Mouse (Mus musculus) neural tube, embryonic 15.5 days (tissue): Measurements from ENCODE around the gene Rbfox1. TPM values are rescaled to one million over a fixed set of nuclear protein-coding genes. Genes with fewer than 3 reads are reported as not detected.

ENCODE experiments used
- ATAC-seq: fragments of 200-750 bp; cut with Nextera tagmentation; 2 replicates; pipeline ENCODE4 v1.8.0; 2017; ENCODE audit warnings: mild to moderate bottlenecking, moderate TSS enrichment, moderate library complexity; ENCODE audit not compliant: low FRiP score
- H3K27ac ChIP-seq: fragments of 300-500 bp; sonication (generic); replicated peaks from 2 replicates; pipeline ENCODE4 v1.5.1; 2015; ENCODE audit warnings: mild to moderate bottlenecking, inconsistent platforms
- H3K27me3 ChIP-seq: fragments of 300-500 bp; sonication (generic); replicated peaks from 2 replicates; pipeline ENCODE4 v1.6.1; 2015; ENCODE audit warnings: inconsistent platforms
- H3K36me3 ChIP-seq: fragments of 300-500 bp; sonication (generic); 2 replicates; pipeline ENCODE4 v1.6.1; 2015; ENCODE audit warnings: inconsistent platforms
- H3K4me1 ChIP-seq: fragments of 300-500 bp; sonication (generic); 2 replicates; pipeline ENCODE4 v1.6.1; 2015; ENCODE audit warnings: inconsistent platforms
- H3K4me2 ChIP-seq: fragments of 300-500 bp; sonication (generic); 2 replicates; pipeline ENCODE4 v1.6.1; 2015; ENCODE audit warnings: inconsistent platforms, mild to moderate bottlenecking, moderate library complexity
- H3K4me3 ChIP-seq: fragments of 300-500 bp; sonication (generic); replicated peaks from 2 replicates; pipeline ENCODE4 v1.5.1; 2015; ENCODE audit warnings: mild to moderate bottlenecking, inconsistent platforms
- H3K9ac ChIP-seq: fragments of 300-500 bp; sonication (generic); replicated peaks from 2 replicates; pipeline ENCODE4 v1.6.1; 2015; ENCODE audit warnings: mild to moderate bottlenecking, inconsistent platforms
- H3K9me3 ChIP-seq: fragments of 300-500 bp; sonication (generic); replicated peaks from 2 replicates; pipeline ENCODE4 v1.6.1; 2016; ENCODE audit warnings: inconsistent platforms
- WGBS: fragments of 180-500 bp; shearing (Covaris S2); methylation state at CpG from one replicate; pipeline ENCODE4 v1.1.7; 2015; ENCODE audit warnings: mixed read lengths; 5-methylcytosine and 5-hydroxymethylcytosine counted together
- polyA plus RNA-seq: library from polyadenylated mRNA; unstranded; fragments of >200 nt; fragmentation: Nextera tagmentation; extraction: Ambion mirVana; gene quantifications from 2 replicates; pipeline ENCODE4 v1.2.1, GENCODE M21; 2015

Rbfox1 gene
- polyA plus RNA-seq, 1 experiment from 2014 or later = 351 TPM

DNA sequence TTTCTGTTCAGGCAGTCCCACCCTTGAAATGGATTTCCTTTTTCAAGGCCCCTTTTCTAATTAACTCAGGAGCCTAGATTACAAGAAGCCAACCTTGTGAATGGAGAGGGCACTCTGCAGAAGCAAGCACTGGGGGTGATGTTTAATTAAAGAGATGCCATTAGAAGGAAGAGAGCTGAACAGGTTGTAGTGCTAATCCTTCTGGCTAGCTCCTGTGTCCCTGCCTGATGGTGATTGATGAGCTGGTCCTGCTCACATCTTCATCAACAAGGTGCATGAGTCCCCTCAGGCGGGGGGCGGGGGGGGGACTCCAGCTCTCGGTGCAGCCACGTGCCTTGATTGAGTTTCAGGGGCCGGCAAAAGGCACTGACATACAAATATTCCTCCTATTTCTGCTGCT, 1312.8 kb downstream of the Rbfox1 start:
- Histone ChIP-seq H3K27me3 (no peaks in the 10 kb centered on the region), H3K9ac (no peak overlapping the region), H3K4me2 (no peak overlapping the region), H3K9me3 (no peaks in the 10 kb centered on the region), H3K27ac (peak overlapping the region; percentile 45; the same call in 1 of the 2 replicates), H3K4me3 (no peak overlapping the region), H3K4me1 (peaks cover 24% of the 10 kb centered on the region), H3K36me3 (no peaks in the 10 kb centered on the region)
- no peak for ATAC-seq
- WGBS = 75% methylated on average over 5 of the region's 5 CpGs

DNA sequence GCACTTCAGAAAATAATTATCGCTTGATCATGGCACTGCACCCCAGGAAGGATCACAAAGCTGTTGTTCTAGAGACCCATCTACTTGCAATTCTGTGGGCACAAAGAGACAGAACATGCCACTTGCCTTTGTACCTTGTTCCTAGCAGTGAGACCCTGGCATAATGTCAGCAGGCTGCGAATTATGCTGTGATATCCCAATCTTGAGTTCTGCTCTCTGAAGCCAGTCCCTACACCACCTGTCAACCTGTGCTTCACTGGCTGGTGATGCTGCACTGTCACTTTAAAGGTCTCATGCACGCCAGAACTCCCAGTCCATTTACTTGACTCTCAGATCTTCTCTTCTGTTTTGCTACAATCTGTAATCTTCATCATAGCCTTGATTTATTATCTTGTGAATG, 1315.1 kb downstream of the Rbfox1 start:
- Histone ChIP-seq H3K27me3 (no peaks in the 10 kb centered on the region), H3K9ac (no peak overlapping the region), H3K27ac (no peak overlapping the region), H3K4me3 (no peak overlapping the region), H3K4me1 (peaks cover 16% of the 10 kb centered on the region), H3K36me3 (no peaks in the 10 kb centered on the region), H3K9me3 (no peaks in the 10 kb centered on the region), H3K4me2 (no peak overlapping the region)
- ATAC-seq = no peak
- 90% methylated on average over 3 of the region's 3 CpGs for WGBS

DNA sequence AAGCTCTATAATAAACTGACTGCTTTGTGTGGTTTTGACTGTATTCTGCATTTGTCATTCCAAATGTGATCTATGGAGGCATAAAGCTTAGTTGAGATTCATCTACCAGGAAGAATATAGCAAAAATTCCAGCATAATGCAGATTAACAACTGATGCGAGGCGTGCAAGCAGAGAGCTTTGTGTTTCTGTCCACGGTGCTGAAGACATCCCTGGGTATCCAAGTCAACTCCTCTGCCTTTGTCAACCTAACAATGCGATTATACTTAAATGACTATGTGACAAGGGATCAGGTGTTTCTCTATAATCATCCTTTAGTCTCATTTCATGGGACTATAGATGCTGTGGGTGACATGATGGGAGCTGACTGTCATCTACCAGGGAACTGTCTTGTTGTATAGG, 1316.7 kb downstream of the Rbfox1 start:
- H3K27me3 ChIP-seq = no peaks in the 10 kb centered on the region
- H3K36me3 ChIP-seq = no peaks in the 10 kb centered on the region
- peaks cover 16% of the 10 kb centered on the region for H3K4me1 ChIP-seq
- no peak for ATAC-seq
- no peaks in the 10 kb centered on the region for H3K9me3 ChIP-seq
- peak overlapping the region; percentile 41 for H3K27ac ChIP-seq
- H3K4me3 ChIP-seq = no peak overlapping the region
- WGBS = 63% methylated on average over 4 of the region's 4 CpGs
- H3K9ac ChIP-seq = no peak overlapping the region
- no peak overlapping the region for H3K4me2 ChIP-seq

DNA sequence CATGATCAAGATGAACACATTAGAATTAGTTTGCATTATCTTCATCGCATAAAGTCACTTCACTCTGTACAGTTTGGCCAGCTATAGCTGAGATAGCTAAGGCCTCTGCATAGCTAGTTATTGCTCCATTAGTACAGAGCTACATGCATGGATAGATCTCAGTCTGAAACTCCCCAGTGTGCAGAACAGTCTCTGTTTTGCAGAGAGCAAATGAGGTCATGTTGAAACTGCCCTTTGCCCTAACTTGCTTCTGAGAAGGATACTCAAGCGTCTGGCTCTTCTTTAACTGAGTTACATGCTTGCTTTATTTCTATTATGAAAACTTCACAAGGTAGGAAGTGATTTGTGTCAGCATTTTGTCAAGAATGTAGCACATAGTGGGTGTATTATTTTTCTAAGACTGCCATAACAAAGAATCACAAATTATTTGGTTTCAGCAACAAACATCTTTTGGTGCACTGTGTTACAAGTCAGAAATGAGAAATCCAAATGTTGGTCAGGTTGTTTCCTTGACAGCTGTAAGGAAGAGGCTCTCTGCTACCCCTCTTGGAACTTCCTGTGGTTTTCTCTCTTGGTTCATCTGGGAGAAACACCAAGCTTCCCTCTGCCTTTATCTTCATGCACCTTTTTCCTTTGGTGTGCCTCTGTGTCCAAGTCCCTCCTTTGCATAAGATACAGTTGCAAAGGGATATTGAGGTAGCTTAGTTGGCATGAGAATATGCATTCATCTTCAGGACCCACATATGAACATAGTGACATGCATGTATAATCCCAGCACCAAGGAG, 1321.2 kb downstream of the Rbfox1 start:
- no peak overlapping the region for H3K4me3 ChIP-seq
- no peak overlapping the region for H3K4me2 ChIP-seq
- H3K27me3 ChIP-seq = no peaks in the 10 kb centered on the region
- no peak for ATAC-seq
- 74% methylated on average over 2 of the region's 2 CpGs for WGBS
- no peak overlapping the region for H3K27ac ChIP-seq
- 0 out of 2 replicates have a peak, but pooled peaks cover 7% of the 10 kb centered on the region for H3K4me1 ChIP-seq
- H3K9me3 ChIP-seq = no peaks in the 10 kb centered on the region
- H3K9ac ChIP-seq = no peak overlapping the region
- H3K36me3 ChIP-seq = no peaks in the 10 kb centered on the region

DNA sequence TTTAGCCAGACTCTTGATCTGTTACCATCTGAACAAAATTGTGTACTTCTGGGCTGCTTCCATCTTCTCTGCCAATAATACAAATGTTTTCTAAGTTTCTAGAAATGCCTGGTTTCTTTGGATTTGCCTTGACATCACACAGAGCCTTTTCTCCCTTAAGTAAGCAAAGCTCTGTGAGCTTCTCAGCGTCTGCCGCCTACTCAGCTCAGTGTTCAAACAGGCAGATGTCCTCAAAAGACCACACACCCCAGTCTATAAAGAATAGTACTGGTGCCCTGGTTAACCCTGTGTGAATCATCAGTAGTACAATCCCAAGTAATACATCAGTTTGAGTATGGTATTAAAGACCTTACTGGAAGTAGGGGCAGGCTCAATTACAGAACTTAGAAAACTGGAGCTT, 1322.4 kb downstream of the Rbfox1 start:
- Histone ChIP-seq H3K27me3 (no peaks in the 10 kb centered on the region), H3K4me1 (no peaks in the 10 kb centered on the region), H3K4me2 (no peak overlapping the region), H3K36me3 (no peaks in the 10 kb centered on the region), H3K4me3 (no peak overlapping the region), H3K9me3 (no peaks in the 10 kb centered on the region), H3K27ac (no peak overlapping the region), H3K9ac (no peak overlapping the region)
- 85% methylated on average over 2 of the region's 2 CpGs for WGBS
- no peak for ATAC-seq

DNA sequence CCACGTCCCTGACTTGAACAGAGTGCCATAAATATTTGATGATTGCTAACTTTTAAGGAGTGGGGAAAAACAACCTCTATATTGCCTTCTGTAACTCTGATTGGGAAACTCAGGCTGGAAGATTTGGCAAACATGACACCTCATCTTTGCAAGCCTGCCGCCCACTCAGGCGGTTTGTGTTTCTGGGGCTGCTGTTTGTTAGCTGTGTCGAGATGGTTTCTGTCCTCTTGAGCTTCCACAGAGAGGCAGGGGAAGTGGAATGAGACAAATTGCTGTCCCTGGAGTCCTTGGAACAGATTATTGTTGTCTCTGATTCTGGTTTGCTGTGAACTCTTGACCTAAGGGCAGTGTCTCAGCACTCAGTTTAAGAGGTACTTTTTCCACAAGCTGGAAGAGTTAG, 1327.6 kb downstream of the Rbfox1 start:
- ATAC-seq = no peak
- Histone ChIP-seq H3K9me3 (no peaks in the 10 kb centered on the region), H3K27me3 (no peaks in the 10 kb centered on the region), H3K4me3 (no peak overlapping the region), H3K4me2 (no peak overlapping the region), H3K27ac (no peak overlapping the region), H3K4me1 (peaks cover 25% of the 10 kb centered on the region), H3K36me3 (no peaks in the 10 kb centered on the region), H3K9ac (no peak overlapping the region)
- WGBS = 74% methylated on average over 4 of the region's 4 CpGs

DNA sequence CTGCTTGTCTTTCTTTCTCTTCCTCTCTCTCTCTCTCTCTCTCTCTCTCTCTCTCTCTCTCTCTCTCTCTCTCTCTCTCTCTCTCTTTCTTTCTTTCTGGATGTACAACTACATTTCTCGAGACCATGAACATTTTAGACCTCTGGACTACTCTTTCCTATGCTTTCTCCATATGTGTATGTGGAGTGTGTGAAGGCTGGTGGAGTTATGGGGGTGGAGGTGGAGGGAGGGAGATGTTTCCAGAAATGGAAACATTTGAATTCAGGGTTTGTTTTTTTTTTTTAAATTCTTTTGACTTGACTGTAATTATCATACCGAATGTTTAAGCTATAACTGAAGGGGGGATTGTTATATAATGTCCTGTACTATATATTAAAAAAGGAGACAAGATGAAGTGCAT, 1338.1 kb downstream of the Rbfox1 start:
- H3K9ac ChIP-seq = no peak overlapping the region
- H3K27me3 ChIP-seq = no peaks in the 10 kb centered on the region
- no peaks in the 10 kb centered on the region for H3K9me3 ChIP-seq
- H3K4me3 ChIP-seq = no peak overlapping the region
- H3K27ac ChIP-seq = no peak overlapping the region
- H3K4me1 ChIP-seq = peaks cover 8% of the 10 kb centered on the region
- 77% methylated on average over 2 of the region's 2 CpGs for WGBS
- no peak overlapping the region for H3K4me2 ChIP-seq
- no peak for ATAC-seq
- peaks cover 11% of the 10 kb centered on the region; the same call in 1 of the 2 replicates for H3K36me3 ChIP-seq

DNA sequence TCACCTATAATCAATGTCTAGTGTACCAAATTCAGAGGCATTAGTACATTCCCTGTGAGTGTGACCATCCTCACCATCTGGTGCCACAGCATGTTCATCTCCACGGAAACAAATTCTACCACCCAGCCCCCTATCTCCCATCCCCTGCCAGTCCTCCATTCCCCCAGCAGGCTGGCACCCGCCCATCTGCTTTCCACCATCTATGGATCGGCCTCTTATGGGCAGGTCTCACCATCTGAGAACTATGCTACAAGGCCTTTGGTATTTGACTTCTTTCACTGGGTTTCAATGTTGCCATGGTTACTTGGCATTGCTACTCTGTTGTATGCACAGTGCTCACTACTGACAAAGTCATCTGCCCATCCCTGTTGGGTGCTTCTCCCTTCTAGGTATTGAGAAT, 1340.8 kb downstream of the Rbfox1 start:
- peaks cover 11% of the 10 kb centered on the region; the same call in 1 of the 2 replicates for H3K36me3 ChIP-seq
- 0 out of 2 replicates have a peak, but pooled peaks have one; percentile 15 for ATAC-seq

DNA sequence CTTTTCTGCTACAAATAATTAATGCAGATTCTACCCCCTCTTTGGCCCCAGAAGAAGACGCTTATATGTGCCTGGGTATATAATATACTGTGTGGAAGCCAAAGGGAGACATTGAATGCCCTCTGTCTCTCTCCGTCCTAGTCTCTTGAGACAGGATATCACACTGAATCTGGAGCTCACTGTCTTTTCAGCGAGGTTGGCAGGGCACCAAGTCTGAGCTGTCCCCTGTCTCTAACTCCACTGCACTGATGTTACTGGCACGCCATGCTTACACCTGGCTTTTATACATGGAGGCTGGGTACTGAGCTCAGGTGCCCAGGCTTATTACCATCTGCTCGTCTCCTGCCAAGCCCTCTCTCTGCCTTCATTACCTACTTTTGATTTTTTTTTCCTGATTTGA, 1343.1 kb downstream of the Rbfox1 start:
- WGBS = 56% methylated on average over 5 of the region's 5 CpGs
- Histone ChIP-seq H3K9ac (no peak overlapping the region), H3K4me2 (no peak overlapping the region), H3K4me1 (no peaks in the 10 kb centered on the region), H3K9me3 (no peaks in the 10 kb centered on the region), H3K36me3 (peaks cover 11% of the 10 kb centered on the region; the same call in 1 of the 2 replicates), H3K4me3 (no peak overlapping the region), H3K27me3 (no peaks in the 10 kb centered on the region), H3K27ac (no peak overlapping the region)
- no peak for ATAC-seq

More for the DNA sequence above, 1340.8 kb downstream of the Rbfox1 start:
- H3K27ac ChIP-seq = no peak overlapping the region
- H3K9ac ChIP-seq = no peak overlapping the region
- H3K4me1 ChIP-seq = no peaks in the 10 kb centered on the region
- 46% methylated on average over 3 of the region's 3 CpGs for WGBS
- no peak overlapping the region for H3K4me3 ChIP-seq
- no peaks in the 10 kb centered on the region for H3K27me3 ChIP-seq
- H3K9me3 ChIP-seq = no peaks in the 10 kb centered on the region
- H3K4me2 ChIP-seq = no peak overlapping the region

DNA sequence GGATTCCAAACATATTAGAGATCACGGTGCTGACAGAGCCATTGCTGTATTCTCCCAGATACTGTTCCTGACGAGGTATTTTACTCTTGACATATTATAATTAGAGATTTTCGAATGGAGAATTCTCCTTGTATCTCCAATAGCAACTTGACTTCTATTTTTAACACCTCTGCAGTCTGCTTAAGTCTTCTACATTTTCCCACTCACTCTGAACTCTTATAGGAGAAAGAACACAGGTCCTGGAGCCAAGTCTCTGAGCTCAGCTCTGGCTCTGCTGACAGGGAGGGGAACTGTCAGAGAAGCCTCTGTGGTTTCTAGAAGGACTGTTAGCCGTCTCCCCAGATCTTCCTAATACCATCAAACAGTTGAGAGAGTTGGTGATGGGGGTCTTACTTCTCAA, 1344.1 kb downstream of the Rbfox1 start:
- WGBS = 72% methylated on average over 4 of the region's 4 CpGs
- no peak overlapping the region for H3K27ac ChIP-seq
- H3K27me3 ChIP-seq = no peaks in the 10 kb centered on the region
- no peak for ATAC-seq
- H3K9ac ChIP-seq = no peak overlapping the region
- no peaks in the 10 kb centered on the region for H3K4me1 ChIP-seq
- H3K4me3 ChIP-seq = no peak overlapping the region
- H3K36me3 ChIP-seq = peaks cover 10% of the 10 kb centered on the region; the same call in 1 of the 2 replicates
- no peak overlapping the region for H3K4me2 ChIP-seq
- no peaks in the 10 kb centered on the region for H3K9me3 ChIP-seq

DNA sequence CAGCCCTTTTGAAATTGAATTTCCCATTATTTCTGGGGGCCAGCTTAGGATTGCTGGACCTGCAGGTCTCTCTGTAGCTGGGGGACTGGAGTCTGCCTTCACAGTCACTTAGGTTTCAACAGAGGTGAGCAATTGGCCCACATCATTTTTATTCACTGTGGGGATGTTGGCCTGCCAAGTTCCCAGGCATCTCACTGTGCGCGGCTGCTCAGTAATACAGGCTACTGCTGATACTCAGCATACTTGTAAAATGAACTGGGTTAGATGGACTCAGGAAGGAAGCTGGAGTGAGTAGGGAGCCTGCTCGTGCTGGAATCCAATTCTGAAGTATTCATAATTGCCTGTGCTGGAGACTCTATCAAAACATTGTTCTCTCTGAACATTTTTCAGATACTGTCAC, 1356.5 kb downstream of the Rbfox1 start:
- Histone ChIP-seq H3K9me3 (no peaks in the 10 kb centered on the region), H3K27me3 (no peaks in the 10 kb centered on the region), H3K4me2 (no peak overlapping the region), H3K4me3 (no peak overlapping the region), H3K36me3 (no peaks in the 10 kb centered on the region), H3K4me1 (peaks cover 25% of the 10 kb centered on the region), H3K27ac (peak overlapping the region; percentile 52; the same call in 1 of the 2 replicates), H3K9ac (no peak overlapping the region)
- ATAC-seq = no peak
- WGBS = 50% methylated on average over 3 of the region's 3 CpGs

DNA sequence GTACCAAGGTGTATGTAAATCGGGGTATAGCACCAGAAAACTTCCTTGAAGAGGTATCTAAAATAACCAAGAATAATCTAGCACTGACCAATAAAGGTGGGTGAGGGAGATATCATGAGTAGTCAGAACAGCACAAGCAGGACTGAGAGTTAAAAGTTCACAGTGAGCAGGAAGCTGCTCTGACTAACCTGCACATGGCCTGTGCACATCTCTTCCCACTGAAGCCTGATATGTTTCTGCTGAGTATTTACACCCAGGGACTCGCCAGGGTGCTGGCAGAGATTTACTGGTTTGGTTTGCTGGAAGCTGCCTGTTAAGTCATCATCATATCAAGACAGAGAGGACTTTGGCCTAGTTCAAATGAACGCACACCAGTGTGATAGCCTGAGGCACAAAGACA, 1357.3 kb downstream of the Rbfox1 start:
- no peaks in the 10 kb centered on the region for H3K36me3 ChIP-seq
- 93% methylated on average over 3 of the region's 3 CpGs for WGBS
- H3K4me3 ChIP-seq = no peak overlapping the region
- H3K27me3 ChIP-seq = no peaks in the 10 kb centered on the region
- ATAC-seq = no peak
- peaks cover 25% of the 10 kb centered on the region for H3K4me1 ChIP-seq
- H3K9ac ChIP-seq = no peak overlapping the region
- no peak overlapping the region for H3K27ac ChIP-seq
- no peaks in the 10 kb centered on the region for H3K9me3 ChIP-seq
- H3K4me2 ChIP-seq = no peak overlapping the region
